Mouse (Mus musculus): ENCODE results near the gene Inpp5d.

The Inpp5d gene

GRCm38 (mm10) chr1:87623977-87624666, 4.0 kb downstream of the Inpp5d start:
- no peak for DNase-seq (ENCODE audit: low spot score in 2 of 2)

- DNase-seq (ENCODE audit: low spot score in 2 of 2): no peak
These were observed 4.7 kb downstream of the Inpp5d start for GRCm38 (mm10) chr1:87624826-87625225.

GRCm38 (mm10) chr1:87625254-87626025, 5.3 kb downstream of the Inpp5d start:
- no peak for DNase-seq (ENCODE audit: low spot score in 2 of 2)

DNA sequence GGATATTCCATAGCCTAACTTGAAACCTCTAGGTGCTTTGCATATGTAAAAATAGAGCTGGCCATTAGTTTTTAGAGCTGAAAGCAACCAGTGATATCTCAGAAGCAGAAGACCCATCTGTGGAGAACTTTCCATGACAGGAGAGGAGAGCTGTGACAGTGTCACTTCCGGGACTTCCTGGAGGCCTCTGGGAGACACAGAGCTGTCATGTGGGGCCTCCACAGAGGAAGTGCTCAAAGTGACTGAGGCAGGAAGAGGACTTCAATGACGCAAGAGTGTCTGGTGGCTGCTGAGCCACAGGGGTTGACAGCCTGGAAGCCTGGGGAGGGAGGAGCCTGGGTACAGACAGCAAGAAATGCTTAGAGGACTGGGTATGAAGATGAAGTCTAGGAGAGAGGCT, 6.2 kb downstream of the Inpp5d start:
- no peak for DNase-seq (ENCODE audit: low spot score in 2 of 2)

GRCm38 (mm10) chr1:87628085-87628484, 8.0 kb downstream of the Inpp5d start:
- no peak for DNase-seq (ENCODE audit: low spot score in 2 of 2)

- no peak for DNase-seq (ENCODE audit: low spot score in 2 of 2)
These were observed 11.5 kb downstream of the Inpp5d start for GRCm38 (mm10) chr1:87631584-87631983.

DNA sequence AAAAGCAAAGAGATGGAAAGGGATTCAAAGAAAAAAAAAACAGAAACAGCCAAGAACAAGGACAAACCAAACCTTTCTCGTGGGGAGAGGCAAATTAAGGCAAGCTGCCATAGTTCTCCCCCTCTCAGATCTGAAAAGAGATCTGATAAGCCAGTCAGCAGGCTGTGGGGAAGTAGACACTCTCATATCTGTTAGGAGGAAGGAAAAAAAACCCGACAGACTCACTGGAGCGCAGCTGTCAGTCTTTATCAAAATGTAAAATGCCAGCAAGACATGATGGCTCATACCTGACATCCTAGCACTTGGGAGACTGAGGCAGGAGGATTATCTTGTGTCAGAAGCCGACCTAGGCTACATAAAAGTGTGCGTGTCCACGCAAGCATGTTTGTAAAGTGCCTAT, 12.1 kb downstream of the Inpp5d start:
- no peak for DNase-seq (ENCODE audit: low spot score in 2 of 2)

DNA sequence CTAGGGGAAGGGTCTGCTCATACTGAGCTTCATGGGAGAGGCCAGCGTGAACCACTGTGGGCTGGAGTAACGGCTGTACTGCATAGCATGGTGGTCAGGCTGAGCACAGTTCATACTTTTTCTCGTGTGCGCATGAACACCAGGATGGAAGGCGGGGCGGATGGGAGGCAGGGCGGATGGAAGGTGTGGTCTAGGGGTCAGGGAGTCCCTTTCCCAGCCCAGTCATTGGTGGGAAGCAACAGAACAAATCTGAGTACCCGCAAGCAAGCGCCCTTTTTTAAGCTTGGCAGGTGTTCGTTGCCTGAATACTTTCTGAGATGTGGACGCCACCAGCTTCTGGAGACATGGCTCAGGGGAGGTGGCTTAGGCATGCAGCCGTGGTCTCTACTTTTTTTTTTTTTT, 16.6 kb downstream of the Inpp5d start:
- DNase-seq (ENCODE audit: low spot score in 2 of 2): no peak

DNA sequence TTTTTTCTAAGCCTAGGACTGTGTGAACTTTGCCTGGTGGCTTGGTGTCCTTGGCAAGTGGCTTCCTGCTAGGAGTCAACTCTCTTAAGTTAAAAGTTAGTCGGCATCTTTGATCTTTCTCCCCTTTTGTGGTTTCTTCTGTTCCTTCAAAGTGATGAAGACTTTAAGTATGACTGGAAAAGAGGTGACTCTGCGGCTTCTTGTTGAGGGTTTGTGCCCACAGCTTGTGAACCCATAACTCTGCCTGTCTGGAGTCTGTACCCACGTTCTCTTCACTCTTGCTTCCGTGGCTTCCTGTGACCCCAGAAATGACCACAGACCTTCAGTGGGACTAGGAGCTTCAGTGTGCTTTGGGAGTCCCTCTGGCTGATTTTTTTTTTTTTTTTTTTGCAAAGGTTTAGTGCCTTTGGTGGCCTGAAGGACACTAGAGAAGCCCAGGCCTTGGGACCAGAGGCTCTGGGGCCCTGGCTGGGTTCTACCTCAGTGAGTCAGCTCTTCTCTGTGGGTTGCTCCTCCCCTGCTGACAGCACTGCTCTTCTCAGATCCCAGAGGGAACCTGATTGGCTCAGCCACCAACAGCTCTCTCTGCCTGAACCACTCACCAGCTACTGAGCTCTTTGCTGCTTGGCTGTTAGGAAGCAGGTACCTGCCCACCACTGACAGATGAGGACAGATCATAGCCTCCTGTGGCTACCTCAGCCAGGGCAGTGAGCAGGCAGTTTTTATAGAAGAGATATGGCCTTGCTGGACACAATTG, 17.2 kb downstream of the Inpp5d start:
- no peak for DNase-seq (ENCODE audit: low spot score in 2 of 2)

GRCm38 (mm10) chr1:87637878-87638600, 17.9 kb downstream of the Inpp5d start:
- no peak for DNase-seq (ENCODE audit: low spot score in 2 of 2)

- DNase-seq (ENCODE audit: low spot score in 2 of 2): no peak
These were observed 19.6 kb downstream of the Inpp5d start for GRCm38 (mm10) chr1:87639724-87640123.

GRCm38 (mm10) chr1:87640165-87640661, 20.1 kb downstream of the Inpp5d start:
- peak in 1 of 2 experiments; percentile 47 for DNase-seq (ENCODE audit: low spot score in 2 of 2)

DNA sequence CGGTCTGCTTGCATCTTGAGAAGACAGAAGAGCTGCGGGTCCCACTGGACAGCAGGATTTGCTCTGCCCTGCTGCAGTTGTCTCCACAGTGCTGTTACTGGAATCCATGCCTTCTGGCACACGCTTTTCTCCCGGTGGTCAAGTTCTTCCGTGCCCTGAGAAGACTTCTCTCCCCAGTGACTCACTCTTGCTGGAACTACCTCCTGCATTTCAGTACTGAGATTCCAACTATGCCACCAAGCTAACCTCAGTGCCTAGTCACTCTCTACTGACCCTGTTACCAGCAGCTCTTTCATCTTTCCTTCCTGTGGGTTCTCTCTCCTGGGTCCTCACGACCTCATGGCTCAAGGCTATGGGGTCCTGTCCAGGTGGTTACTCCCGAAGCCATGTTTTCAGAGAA, 22.9 kb downstream of the Inpp5d start:
- DNase-seq (ENCODE audit: low spot score in 2 of 2): no peak

GRCm38 (mm10) chr1:87645041-87645440, 24.9 kb downstream of the Inpp5d start:
- no peak for DNase-seq (ENCODE audit: low spot score in 2 of 2)

- DNase-seq (ENCODE audit: low spot score in 2 of 2): no peak
These were observed 25.6 kb downstream of the Inpp5d start for GRCm38 (mm10) chr1:87645748-87646147.

DNA sequence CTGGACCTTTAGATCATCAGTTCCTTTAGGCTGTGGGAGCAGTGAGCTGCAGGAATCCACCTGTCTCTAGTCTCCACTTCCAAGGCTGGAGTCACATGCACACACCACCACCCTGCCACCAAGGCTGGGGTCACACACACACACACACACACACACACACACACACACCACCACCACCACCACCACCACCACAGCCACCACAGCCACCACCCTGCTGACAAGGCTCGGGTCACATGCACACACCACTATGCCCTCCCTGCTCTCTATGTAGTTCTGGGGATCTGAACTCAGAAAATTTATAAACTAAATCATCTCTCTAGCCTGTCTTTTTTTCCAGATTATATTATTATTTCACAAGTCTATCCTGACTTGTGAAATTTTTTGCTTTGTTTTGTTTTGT, 27.7 kb downstream of the Inpp5d start:
- DNase-seq (ENCODE audit: low spot score in 2 of 2): no peak

GRCm38 (mm10) chr1:87648657-87649056, 28.5 kb downstream of the Inpp5d start:
- DNase-seq (ENCODE audit: low spot score in 2 of 2): no peak

DNA sequence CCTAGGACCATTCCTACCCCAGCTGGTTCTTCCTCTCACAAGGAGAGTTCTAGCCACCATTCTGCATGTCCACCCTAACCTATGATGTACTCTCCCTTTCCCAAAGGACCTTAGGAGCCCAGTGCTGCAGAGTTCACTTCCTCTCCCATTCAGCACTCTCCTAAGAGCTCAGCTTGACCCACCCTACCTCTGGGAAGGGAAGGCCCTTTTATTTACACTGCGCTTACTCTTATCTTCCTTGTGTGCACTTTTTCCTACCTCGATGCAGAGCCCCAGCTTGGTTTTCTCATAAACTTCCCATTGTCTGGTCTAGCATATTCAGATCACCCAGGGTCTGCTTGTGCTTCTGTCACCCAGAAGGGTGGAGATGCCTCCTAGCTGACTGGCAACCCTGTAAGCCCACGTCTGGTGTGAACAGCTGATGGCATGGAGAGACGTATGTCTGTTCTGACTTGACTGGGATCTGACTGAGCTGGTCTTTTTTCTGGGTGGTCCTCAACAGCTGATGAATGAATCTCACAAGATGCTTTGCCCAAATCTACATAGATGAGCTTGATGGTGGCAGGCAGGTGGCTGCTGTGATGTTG, 29.2 kb downstream of the Inpp5d start:
- DNase-seq (ENCODE audit: low spot score in 2 of 2): no peak

GRCm38 (mm10) chr1:87649958-87650474, 29.9 kb downstream of the Inpp5d start:
- DNase-seq (ENCODE audit: low spot score in 2 of 2): no peak

GRCm38 (mm10) chr1:87650611-87651079, 30.5 kb downstream of the Inpp5d start:
- peak in 1 of 2 experiments; percentile 53 for DNase-seq (ENCODE audit: low spot score in 2 of 2)

GRCm38 (mm10) chr1:87651436-87651835, 31.3 kb downstream of the Inpp5d start:
- no peak for DNase-seq (ENCODE audit: low spot score in 2 of 2)

All from left cerebral cortex, adult 9 months (tissue).